Mouse (Mus musculus): ENCODE results near the gene Gstp2. TPM values are rescaled to one million over a fixed set of nuclear protein-coding genes. Genes with fewer than 3 reads are reported as not detected.

Gstp2 gene
- total RNA-seq (2021) = 10 to 100 TPM; 44.0 to 76.5 TPM
- long read RNA-seq, partial matches to known transcripts = 1 of 3 reads
- long read RNA-seq, other reads (novel, unspliced or antisense) = 0 of 3 reads

GRCm38 (mm10) chr19:4045966-4046865 lies at the start of gene Gstp2:
Gene Gstp2, minus strand, starts transcription at chr19:4046023.
- peak; percentile 79 to 91 for DNase-seq (ENCODE audit: low spot score in 2 of 2)

GRCm38 (mm10) chr19:4094774-4095303 lies 49.0 kb upstream of the Gstp2 start:
- no peak for DNase-seq (ENCODE audit: low spot score in 2 of 2)

GRCm38 (mm10) chr19:4094348-4094747 lies 48.5 kb upstream of the Gstp2 start:
- DNase-seq (ENCODE audit: low spot score in 2 of 2) = no peak

- no peak for DNase-seq (ENCODE audit: low spot score in 2 of 2)
Measured at GRCm38 (mm10) chr19:4093772-4094171, 47.9 kb upstream of the Gstp2 start.

- DNase-seq (ENCODE audit: low spot score in 2 of 2) = no peak
Measured at GRCm38 (mm10) chr19:4092750-4093149, 46.9 kb upstream of the Gstp2 start.

- DNase-seq (ENCODE audit: low spot score in 2 of 2) = no peak
Measured at GRCm38 (mm10) chr19:4091383-4091782, 45.6 kb upstream of the Gstp2 start.

GRCm38 (mm10) chr19:4090446-4090845 lies 44.6 kb upstream of the Gstp2 start:
- no peak for DNase-seq (ENCODE audit: low spot score in 2 of 2)

GRCm38 (mm10) chr19:4089128-4089527 lies 43.3 kb upstream of the Gstp2 start:
- peak in 1 of 2 experiments; percentile 69 for DNase-seq (ENCODE audit: low spot score in 2 of 2)

- DNase-seq (ENCODE audit: low spot score in 2 of 2) = no peak
Measured at GRCm38 (mm10) chr19:4088146-4088545, 42.3 kb upstream of the Gstp2 start.

- no peak for DNase-seq (ENCODE audit: low spot score in 2 of 2)
Measured at GRCm38 (mm10) chr19:4087090-4087489, 41.3 kb upstream of the Gstp2 start.

- no peak for DNase-seq (ENCODE audit: low spot score in 2 of 2)
Measured at GRCm38 (mm10) chr19:4086156-4086555, 40.3 kb upstream of the Gstp2 start.

- DNase-seq (ENCODE audit: low spot score in 2 of 2) = no peak
Measured at GRCm38 (mm10) chr19:4084984-4085383, 39.2 kb upstream of the Gstp2 start.

GRCm38 (mm10) chr19:4083826-4084225 lies 38.0 kb upstream of the Gstp2 start:
- DNase-seq (ENCODE audit: low spot score in 2 of 2) = no peak

- DNase-seq (ENCODE audit: low spot score in 2 of 2) = no peak
Measured at GRCm38 (mm10) chr19:4083316-4083715, 37.5 kb upstream of the Gstp2 start.

GRCm38 (mm10) chr19:4082219-4082965 lies 36.6 kb upstream of the Gstp2 start:
- DNase-seq (ENCODE audit: low spot score in 2 of 2) = no peak

- DNase-seq (ENCODE audit: low spot score in 2 of 2) = no peak
Measured at GRCm38 (mm10) chr19:4081394-4081793, 35.6 kb upstream of the Gstp2 start, which contains the start of gene Cabp2. Gene Cabp2, plus strand, starts transcription at chr19:4081578.

GRCm38 (mm10) chr19:4080511-4081009 lies 34.7 kb upstream of the Gstp2 start:
- no peak for DNase-seq (ENCODE audit: low spot score in 2 of 2)

- no peak for DNase-seq (ENCODE audit: low spot score in 2 of 2)
Measured at GRCm38 (mm10) chr19:4079594-4079993, 33.8 kb upstream of the Gstp2 start.

- no peak for DNase-seq (ENCODE audit: low spot score in 2 of 2)
Measured at GRCm38 (mm10) chr19:4075531-4075930, 29.7 kb upstream of the Gstp2 start.

- DNase-seq (ENCODE audit: low spot score in 2 of 2) = no peak
Measured at GRCm38 (mm10) chr19:4072706-4073424, 27.0 kb upstream of the Gstp2 start.

- no peak for DNase-seq (ENCODE audit: low spot score in 2 of 2)
Measured at GRCm38 (mm10) chr19:4071406-4071805, 25.6 kb upstream of the Gstp2 start.

Data from layer of hippocampus, adult 18-20 months (tissue).